ENCODE assay signal across 7 mouse cellular contexts in the genomic region with DNA sequence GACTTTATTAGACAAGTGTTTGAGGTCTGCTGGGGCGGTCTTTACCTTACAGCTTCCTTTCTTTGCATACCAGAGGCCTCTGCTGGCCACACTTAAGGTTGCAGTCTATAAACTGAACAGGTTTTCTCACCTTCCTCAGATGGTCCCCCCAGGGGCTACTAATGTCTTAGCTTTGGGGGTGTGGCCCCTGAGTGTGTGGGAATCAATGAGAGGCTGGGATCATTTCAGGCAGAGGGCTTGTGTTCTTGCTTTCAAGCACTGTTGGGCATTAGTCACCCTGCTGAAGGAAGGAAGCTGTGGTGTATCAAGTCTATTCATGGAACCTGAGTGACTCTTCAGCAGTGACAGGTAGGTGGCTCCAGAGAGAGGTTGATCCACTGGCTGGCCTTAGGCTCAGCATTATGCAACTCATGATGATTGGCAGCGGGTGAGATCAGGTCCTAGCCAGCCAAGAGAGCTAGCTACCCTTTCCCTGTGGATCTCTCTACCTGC. TPM values are rescaled to one million over a fixed set of nuclear protein-coding genes. Genes with fewer than 3 reads are reported as not detected.
DNase-seq lines count a peak whose midpoint lies in the region; ATAC-seq and TF ChIP-seq lines count a peak whose summit lies in the region.

No protein-coding gene starts in this region.

- peak; percentile 71 for DNase-seq in midbrain, embryonic 14.5 days
- no peak for DNase-seq in midbrain, embryonic 10.5 days (ENCODE audit: low spot score)
- peak; percentile 49 for DNase-seq in brain, embryonic 14.5 days (ENCODE audit: low read depth)
- DNase-seq in heart, postnatal 10 days: peak; percentile 13 to 30
- peak; percentile 59 for DNase-seq in lung, postnatal 10 days

- no peak overlapping the region for H3K9ac ChIP-seq in midbrain, embryonic 14.5 days (replicated peaks; ENCODE audit: low read length)
- H3K9ac ChIP-seq in forebrain, embryonic 15.5 days (replicated peaks): no peak overlapping the region

- intact Hi-C loops in heart, postnatal 10 days (cut with DNase I): loop anchor here (5.0 to 10.0 kb wide), 3 partner anchors 112 to 255 kb away; a partner anchor contains a TSS

- H3K27ac ChIP-seq in midbrain, embryonic 14.5 days (replicated peaks; ENCODE audit: low read depth, low read length): no peak overlapping the region
- H3K27ac ChIP-seq in midbrain, embryonic 10.5 days (replicated peaks): no peak overlapping the region
- no peak overlapping the region for H3K27ac ChIP-seq in forebrain, embryonic 15.5 days (replicated peaks)

- H3K9me3 ChIP-seq in midbrain, embryonic 14.5 days (ENCODE audit: control insufficient read depth, low read length): no peaks in the 10 kb centered on the region
- no peaks in the 10 kb centered on the region for H3K9me3 ChIP-seq in midbrain, embryonic 10.5 days (replicated peaks)
- H3K9me3 ChIP-seq in forebrain, embryonic 15.5 days: no peaks in the 10 kb centered on the region

- TF ChIP-seq POLR2A in brain, embryonic 14.5 days (IDR thresholded peaks at IDR 0.05; ENCODE audit: borderline replicate concordance, extremely low read depth, insufficient read depth, insufficient read length, poor library complexity, severe bottlenecking): no peak

- H3K4me1 ChIP-seq in midbrain, embryonic 14.5 days (ENCODE audit: control insufficient read depth, insufficient read depth, low read length): no peaks in the 10 kb centered on the region
- no peaks in the 10 kb centered on the region for H3K4me1 ChIP-seq in midbrain, embryonic 10.5 days
- H3K4me1 ChIP-seq in forebrain, embryonic 15.5 days: no peaks in the 10 kb centered on the region

- no peaks in the 10 kb centered on the region for H3K36me3 ChIP-seq in midbrain, embryonic 14.5 days (ENCODE audit: control insufficient read depth, insufficient read depth, low read length)
- H3K36me3 ChIP-seq in midbrain, embryonic 10.5 days: no peaks in the 10 kb centered on the region
- no peaks in the 10 kb centered on the region for H3K36me3 ChIP-seq in forebrain, embryonic 15.5 days

- no peak overlapping the region for H3K4me3 ChIP-seq in midbrain, embryonic 14.5 days (replicated peaks; ENCODE audit: low read depth, low read length)
- no peak overlapping the region for H3K4me3 ChIP-seq in midbrain, embryonic 10.5 days
- H3K4me3 ChIP-seq in forebrain, embryonic 15.5 days: no peak overlapping the region

- ATAC-seq in midbrain, embryonic 14.5 days (ENCODE audit: low FRiP score, low TSS enrichment): no peak
- no peak for ATAC-seq in forebrain, embryonic 15.5 days (replicated peaks)
- ATAC-seq in activated CD4-positive, CD25-positive, alpha-beta regulatory T cell, adult 4 months: no peak

- 48% methylated on average over 2 of the region's 2 CpGs for WGBS in midbrain, embryonic 14.5 days
- 49% methylated on average over 2 of the region's 2 CpGs for WGBS in midbrain, embryonic 10.5 days
- 45% methylated on average over 2 of the region's 2 CpGs for WGBS in forebrain, embryonic 15.5 days

- no peak overlapping the region for H3K4me2 ChIP-seq in midbrain, embryonic 14.5 days (ENCODE audit: low read length)
- no peak overlapping the region for H3K4me2 ChIP-seq in forebrain, embryonic 15.5 days (replicated peaks)

- no peaks in the 10 kb centered on the region for H3K27me3 ChIP-seq in midbrain, embryonic 14.5 days (ENCODE audit: control insufficient read depth, insufficient read depth, low read length)
- no peaks in the 10 kb centered on the region for H3K27me3 ChIP-seq in midbrain, embryonic 10.5 days (ENCODE audit: low read depth, poor library complexity, severe bottlenecking)
- H3K27me3 ChIP-seq in forebrain, embryonic 15.5 days: no peaks in the 10 kb centered on the region

- peak; percentile 50; the same call in 1 of the 2 replicates for TF ChIP-seq CTCF in brain, embryonic 14.5 days (IDR thresholded peaks at IDR 0.05; ENCODE audit: borderline replicate concordance, extremely low read depth, insufficient read depth, insufficient read length)

RNA-seq across cellular contexts. Expression of a gene that starts 39.6 kb away (rescaled TPM):
- 9.0 and 12.0 TPM in 2 replicates for polyA plus RNA-seq in midbrain, embryonic 14.5 days (2014; fragmentation: Nextera tagmentation; extraction: Ambion mirVana)
- polyA plus RNA-seq in midbrain, embryonic 10.5 days (2016; fragmentation: Nextera tagmentation; extraction: Ambion mirVana): 6.3 and 6.5 TPM in 2 replicates
- 5.9 and 6.7 TPM in 2 replicates for polyA plus RNA-seq in brain, embryonic 14.5 days (2012; rRNA removed)
- total RNA-seq in heart, postnatal 10 days (2021): 10 to 100 TPM; 19.1 to 20.2 TPM
- 9.2 and 11.1 TPM in 2 replicates for polyA plus RNA-seq in forebrain, embryonic 15.5 days (2015; fragmentation: Nextera tagmentation; extraction: Ambion mirVana)
- 1 to 10 TPM; 7.6 to 8.1 TPM for polyA plus RNA-seq in activated CD4-positive, CD25-positive, alpha-beta regulatory T cell, adult 4 months (2017; shearing (Covaris generic))
